Mouse (Mus musculus): ENCODE measurements around the gene Osgep. TPM values are rescaled to one million over a fixed set of nuclear protein-coding genes. Genes with fewer than 3 reads are reported as not detected.

The Osgep gene
- polyA plus RNA-seq, 1 experiment from 2014 or later = 190 TPM

DNA sequence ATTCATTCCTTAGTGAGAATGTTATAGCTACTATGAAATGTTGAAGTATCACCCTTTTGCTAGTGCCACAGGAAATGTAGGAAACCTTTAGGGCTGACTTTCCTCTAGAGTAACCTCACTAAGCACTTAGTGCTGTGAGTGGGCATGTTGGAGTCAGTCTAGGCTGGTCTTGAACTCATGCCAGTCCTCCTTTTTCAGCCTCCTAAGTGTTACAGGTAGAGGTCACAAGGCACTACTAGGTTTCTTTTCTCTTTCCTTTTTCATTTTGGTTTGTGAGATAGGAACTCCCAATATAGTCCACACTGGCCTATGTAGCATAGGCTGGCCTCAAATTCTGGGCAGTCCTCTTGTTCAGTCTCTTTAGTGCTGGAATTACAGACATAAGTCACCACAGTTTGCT is 29.3 kb downstream of the Osgep start:
- Histone ChIP-seq H3K36me3 (replicated peaks) (no peaks in the 10 kb centered on the region), H3K27me3 (ENCODE audit: poor library complexity, severe bottlenecking) (peaks cover 33% of the 10 kb centered on the region), H3K27ac (no peak overlapping the region), H3K4me3 (no peak overlapping the region), H3K4me1 (peaks cover 18% of the 10 kb centered on the region), H3K9me3 (no peaks in the 10 kb centered on the region)
- DNase-seq (ENCODE audit: extremely low spot score, low spot score) = no peak

DNA sequence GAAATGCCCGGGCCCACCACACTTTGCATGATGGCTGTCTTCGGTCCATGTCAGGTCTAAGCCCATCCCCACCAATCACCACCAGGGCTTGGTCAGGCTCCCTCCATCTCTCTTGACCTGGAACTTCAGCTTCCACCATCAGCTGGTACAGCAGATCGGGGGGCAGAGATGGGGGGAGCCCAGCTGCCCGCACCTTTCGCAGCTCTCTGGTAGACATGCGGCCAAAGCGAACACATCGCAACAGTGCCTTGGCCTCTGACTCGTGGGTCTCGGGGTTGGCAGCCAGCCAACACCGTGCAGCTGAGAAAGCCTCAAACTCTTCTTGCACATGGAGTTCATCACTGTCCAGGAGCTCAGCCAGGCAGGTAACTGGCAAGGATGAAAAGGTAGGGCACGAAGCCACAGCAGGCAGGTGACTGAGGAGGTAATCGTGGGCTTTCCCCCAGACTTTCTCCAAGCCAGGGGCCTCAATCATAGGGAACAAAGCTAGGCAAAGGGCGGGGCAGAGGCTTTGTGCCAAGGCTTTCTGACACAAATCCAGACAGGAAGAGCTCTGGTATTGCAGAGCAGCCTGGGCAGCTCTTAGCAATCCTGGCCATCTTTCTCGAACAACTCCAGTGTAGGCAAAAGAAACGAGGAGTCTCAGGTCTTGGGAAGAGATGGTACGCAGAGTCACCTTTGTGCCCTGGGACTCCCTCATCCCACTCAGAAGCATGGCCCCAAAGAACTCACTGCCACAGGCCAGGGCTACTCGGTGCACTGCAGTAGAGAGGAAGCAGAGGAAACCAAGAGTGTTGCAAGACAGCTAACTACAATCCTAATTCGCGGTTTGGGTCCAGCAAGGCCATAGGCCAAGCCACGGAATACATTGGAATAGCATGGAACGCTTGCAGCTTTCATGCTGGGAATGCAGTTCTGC is 31.9 kb downstream of the Osgep start:
- Histone ChIP-seq H3K4me3 (no peak overlapping the region), H3K27ac (no peak overlapping the region), H3K27me3 (ENCODE audit: poor library complexity, severe bottlenecking) (peaks cover 29% of the 10 kb centered on the region), H3K9me3 (no peaks in the 10 kb centered on the region), H3K36me3 (replicated peaks) (no peaks in the 10 kb centered on the region), H3K4me1 (peaks cover 18% of the 10 kb centered on the region)
- 89% methylated on average over 22 of the region's 22 CpGs for WGBS
- DNase-seq (ENCODE audit: extremely low spot score, low spot score) = no peak

DNA sequence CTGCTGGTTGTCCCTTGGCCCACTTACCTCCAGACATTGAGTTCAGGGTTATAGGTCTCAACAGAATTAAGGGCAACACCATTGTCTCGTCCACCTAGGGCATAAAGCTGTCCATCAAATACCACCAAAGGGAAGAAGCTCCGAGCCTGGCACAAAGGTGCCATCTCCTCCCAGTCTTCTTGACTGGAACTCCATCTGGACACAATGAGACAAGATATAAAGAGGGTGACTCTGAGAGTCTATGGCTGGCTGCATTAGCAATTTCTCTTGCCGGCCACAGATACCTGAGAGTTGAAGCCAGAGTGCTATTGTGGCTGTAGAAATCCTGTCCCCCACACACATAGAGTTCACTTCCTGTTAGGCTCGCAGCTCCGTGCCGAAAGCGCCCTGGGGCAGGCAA is 32.6 kb downstream of the Osgep start:
- WGBS = 86% methylated on average over 7 of the region's 7 CpGs
- Histone ChIP-seq H3K9me3 (no peaks in the 10 kb centered on the region), H3K4me1 (peaks cover 14% of the 10 kb centered on the region), H3K4me3 (no peak overlapping the region), H3K27me3 (ENCODE audit: poor library complexity, severe bottlenecking) (peaks cover 22% of the 10 kb centered on the region), H3K27ac (no peak overlapping the region), H3K36me3 (replicated peaks) (no peaks in the 10 kb centered on the region)
- DNase-seq (ENCODE audit: extremely low spot score, low spot score) = no peak

DNA sequence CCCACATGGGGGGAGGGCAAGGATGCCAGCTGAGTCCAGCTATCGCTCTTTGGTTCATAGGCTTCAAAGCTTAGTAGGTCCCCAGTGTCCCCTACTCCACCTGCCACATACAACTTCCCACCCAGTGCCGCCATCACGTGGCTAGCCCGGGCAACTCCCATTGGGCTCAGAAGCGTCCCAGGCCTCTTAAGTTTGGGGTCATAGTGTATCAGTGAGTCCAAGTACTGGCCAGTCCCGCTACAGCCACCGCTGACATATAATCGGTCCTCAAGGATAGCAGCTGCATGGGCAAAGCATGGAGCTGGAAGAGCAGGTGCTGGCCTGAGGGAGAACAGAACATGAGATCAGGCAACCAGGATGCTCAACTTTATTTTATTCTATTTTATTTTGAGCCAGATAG is 33.1 kb downstream of the Osgep start:
- 95% methylated on average over 8 of the region's 8 CpGs for WGBS

DNA sequence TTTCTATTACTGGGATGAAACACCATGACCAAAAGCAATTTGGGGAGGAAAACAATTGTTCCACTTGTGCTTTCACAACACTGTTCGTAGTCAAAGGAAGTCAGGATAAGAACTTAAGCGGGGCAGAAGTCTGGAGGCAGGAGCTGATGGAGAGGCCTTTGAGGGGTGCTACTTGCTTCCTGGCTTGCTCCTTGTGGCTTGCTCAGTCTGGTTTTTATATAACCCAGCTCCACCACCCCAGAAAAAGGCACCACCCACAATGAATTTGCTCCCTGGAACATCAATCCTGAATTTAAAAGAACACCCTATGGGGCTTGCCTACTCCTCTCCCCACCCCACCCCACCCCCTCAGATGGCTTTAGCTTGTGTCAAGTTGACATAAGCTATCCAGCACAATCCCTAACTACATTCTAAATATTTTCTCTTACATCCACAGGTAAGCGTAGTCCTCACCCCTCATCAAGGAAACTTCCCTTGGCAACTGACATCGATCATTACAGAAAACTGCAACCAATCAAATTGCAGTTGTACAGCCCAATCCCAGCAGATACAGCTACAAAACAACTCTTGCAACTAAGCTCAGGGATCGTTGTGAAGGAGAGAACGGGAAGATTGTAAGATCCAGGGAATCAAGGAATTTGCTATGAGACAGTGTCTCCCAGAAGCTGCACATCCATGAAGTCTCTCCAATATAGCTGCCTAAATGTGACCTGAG is 48.3 kb downstream of the Osgep start:
- DNase-seq (ENCODE audit: extremely low spot score, low spot score) = no peak
- no peaks in the 10 kb centered on the region for H3K4me1 ChIP-seq
- no peaks in the 10 kb centered on the region for H3K9me3 ChIP-seq
- H3K27me3 ChIP-seq (ENCODE audit: poor library complexity, severe bottlenecking) = no peaks in the 10 kb centered on the region
- H3K27ac ChIP-seq = no peak overlapping the region
- WGBS = 86% methylated on average over 6 of the region's 6 CpGs
- H3K4me3 ChIP-seq = no peak overlapping the region
- no peaks in the 10 kb centered on the region for H3K36me3 ChIP-seq (replicated peaks)

More for the DNA sequence above, 33.1 kb downstream of the Osgep start:
- Histone ChIP-seq H3K27ac (no peak overlapping the region), H3K36me3 (replicated peaks) (no peaks in the 10 kb centered on the region), H3K9me3 (no peaks in the 10 kb centered on the region), H3K4me1 (peaks cover 9% of the 10 kb centered on the region), H3K27me3 (ENCODE audit: poor library complexity, severe bottlenecking) (peaks cover 17% of the 10 kb centered on the region), H3K4me3 (no peak overlapping the region)
- no peak for DNase-seq (ENCODE audit: extremely low spot score, low spot score)

DNA sequence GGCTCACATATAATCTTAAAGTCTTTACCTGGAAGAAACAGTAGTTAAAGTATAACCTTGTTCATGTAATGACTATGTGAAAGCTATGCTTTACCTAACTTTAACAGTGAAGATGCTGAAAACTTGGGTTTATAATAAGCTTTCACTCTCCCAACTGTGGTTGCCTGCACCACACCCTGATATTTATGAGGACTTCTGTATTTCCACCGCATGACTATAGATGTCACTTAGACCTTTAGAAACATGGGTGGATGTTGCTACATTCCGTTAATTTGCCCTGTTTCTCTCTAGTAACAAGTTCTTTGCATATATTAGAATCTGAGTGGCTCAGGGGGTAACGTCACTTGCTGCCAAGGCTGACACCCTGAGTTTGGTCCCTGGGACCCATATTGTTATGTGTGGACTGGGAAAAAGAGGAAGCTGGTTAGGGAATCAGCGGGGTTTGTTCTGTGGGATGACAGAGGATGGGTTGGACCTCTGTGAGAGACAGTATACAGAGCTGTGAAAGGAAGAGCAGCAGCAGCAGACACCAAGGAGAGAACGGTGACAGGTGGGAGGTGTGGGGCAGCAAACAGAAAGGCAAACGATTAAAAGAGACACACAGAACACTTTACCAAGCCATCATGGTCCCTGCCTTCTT is 49.0 kb downstream of the Osgep start:
- Histone ChIP-seq H3K4me1 (peaks cover 3% of the 10 kb centered on the region), H3K27ac (no peak overlapping the region), H3K4me3 (no peak overlapping the region), H3K27me3 (ENCODE audit: poor library complexity, severe bottlenecking) (no peaks in the 10 kb centered on the region), H3K9me3 (no peaks in the 10 kb centered on the region), H3K36me3 (replicated peaks) (no peaks in the 10 kb centered on the region)
- 91% methylated on average over 6 of the region's 6 CpGs for whole genome bisulfite sequencing
- DNase-seq (ENCODE audit: extremely low spot score, low spot score) = no peak

DNA sequence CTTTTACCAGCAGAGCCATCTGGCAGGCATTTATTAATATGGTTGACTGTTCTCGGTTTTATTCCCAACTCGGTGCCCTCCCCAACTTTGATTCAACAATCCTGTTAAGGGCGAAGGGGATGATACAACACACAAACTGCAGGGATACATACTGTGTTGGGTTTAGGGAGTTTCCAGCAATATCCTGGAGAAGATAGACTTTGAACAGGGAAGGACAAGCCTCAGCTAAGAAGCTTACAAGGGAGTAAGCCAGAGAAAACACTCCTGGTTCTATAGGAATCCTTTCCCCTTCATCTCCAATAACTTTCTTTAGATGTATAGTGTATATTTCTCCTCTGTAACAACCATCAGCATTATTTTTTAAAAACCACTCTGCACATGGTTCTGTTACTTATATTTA is 49.5 kb downstream of the Osgep start:
- no peak for DNase-seq (ENCODE audit: extremely low spot score, low spot score)
- Histone ChIP-seq H3K27me3 (ENCODE audit: poor library complexity, severe bottlenecking) (no peaks in the 10 kb centered on the region), H3K27ac (no peak overlapping the region), H3K36me3 (replicated peaks) (no peaks in the 10 kb centered on the region), H3K4me3 (no peak overlapping the region), H3K9me3 (no peaks in the 10 kb centered on the region), H3K4me1 (peaks cover 9% of the 10 kb centered on the region)
- WGBS = 90% methylated on average over 3 of the region's 3 CpGs

DNA sequence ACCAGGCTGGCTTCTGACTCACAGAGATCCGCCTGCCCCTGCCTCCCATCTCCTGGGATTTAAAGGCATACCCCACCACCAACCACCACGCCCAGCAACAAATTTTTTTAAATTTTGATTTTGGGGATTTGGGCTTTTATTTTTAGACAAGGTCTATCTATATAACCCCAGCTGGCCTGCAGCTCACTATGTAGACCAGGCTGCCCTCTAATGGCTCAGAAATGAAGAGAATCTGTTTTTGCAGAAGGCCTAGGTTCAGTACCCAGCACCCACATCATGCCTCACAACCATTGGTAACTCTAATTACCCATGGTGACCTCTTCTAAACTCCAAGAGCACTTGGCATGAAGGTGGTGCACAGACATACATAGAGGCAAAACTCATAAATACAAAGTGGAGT is 53.4 kb downstream of the Osgep start:
- H3K4me1 ChIP-seq = peaks cover 13% of the 10 kb centered on the region
- H3K27me3 ChIP-seq (ENCODE audit: poor library complexity, severe bottlenecking) = no peaks in the 10 kb centered on the region
- WGBS = 89% methylated on average over 2 of the region's 2 CpGs
- H3K9me3 ChIP-seq = no peaks in the 10 kb centered on the region
- H3K36me3 ChIP-seq (replicated peaks) = no peaks in the 10 kb centered on the region
- no peak overlapping the region for H3K4me3 ChIP-seq
- no peak overlapping the region for H3K27ac ChIP-seq
- no peak for DNase-seq (ENCODE audit: extremely low spot score, low spot score)

DNA sequence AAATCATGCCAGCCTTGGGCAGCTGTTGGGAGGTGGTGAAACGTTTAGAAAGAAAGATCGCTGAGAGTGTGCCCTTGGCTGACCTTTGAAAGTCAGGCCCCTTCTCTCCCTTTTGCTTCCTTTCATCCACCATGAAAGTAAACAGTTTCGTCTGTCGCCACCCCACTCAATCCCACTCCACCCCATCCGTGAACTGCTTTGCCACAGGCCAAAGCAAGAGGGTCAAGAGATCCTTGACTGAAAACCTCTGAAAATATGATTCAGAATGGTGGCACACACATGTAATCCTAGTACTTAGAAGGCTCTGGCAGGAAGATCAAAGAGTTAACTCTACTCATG is 53.9 kb downstream of the Osgep start:
- Histone ChIP-seq H3K36me3 (replicated peaks) (no peaks in the 10 kb centered on the region), H3K4me1 (peaks cover 13% of the 10 kb centered on the region), H3K27me3 (ENCODE audit: poor library complexity, severe bottlenecking) (no peaks in the 10 kb centered on the region), H3K4me3 (peak overlapping the region; percentile 67), H3K9me3 (no peaks in the 10 kb centered on the region), H3K27ac (peak overlapping the region; percentile 87)
- 39% methylated on average over 5 of the region's 5 CpGs for whole genome bisulfite sequencing
- no peak for DNase-seq (ENCODE audit: extremely low spot score, low spot score)

DNA sequence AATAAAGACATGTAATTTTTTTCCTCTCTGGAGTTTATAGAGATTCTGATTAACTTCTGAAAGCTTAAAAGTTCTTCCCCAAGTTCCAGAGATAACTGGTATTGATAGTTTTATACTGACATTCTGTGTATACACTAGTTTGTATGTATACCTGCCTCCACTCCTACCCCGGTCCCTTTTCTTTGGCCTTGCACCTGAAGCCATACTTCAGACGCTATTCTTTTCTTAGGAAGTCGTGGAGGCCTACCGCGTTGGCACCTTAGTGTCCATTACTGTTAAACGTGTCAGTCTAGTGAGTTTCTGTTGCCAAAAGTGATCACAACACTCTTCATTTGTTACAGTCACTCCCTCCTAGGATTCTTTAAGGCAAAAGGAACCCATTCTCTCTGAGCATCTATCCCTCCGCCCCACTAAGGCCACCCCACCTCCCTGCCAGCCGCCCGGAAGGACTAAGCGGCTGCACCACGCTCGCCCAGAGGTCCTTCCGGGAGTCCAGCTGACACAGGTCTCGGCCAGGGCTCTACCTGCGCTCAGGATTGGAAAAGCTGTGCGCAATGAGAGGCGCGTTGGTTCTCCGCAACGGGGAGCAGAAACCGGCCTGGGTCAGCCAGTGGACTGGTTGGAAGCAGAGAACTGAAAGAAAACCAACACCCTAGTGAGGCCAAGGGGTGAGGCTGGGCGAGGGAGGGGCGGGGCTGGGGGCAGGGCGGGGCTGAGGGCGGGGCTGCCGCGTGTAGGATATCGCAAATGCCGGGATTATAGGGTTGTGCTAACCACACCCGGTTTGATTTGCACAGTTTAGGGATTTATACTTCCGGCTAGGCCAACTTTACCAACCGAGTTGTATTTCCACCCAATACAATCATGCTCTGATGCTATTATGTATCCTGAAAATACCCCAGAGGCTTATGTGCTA is 54.5 kb downstream of the Osgep start, which contains the start of gene Tep1:
Gene Tep1 (minus strand): TSS at position 672 of the 916 bp plus-strand sequence.
- no peaks in the 10 kb centered on the region for H3K9me3 ChIP-seq
- H3K27ac ChIP-seq = peak within 1 kb of the TSS; percentile 87
- DNase-seq (ENCODE audit: extremely low spot score, low spot score) = peak; percentile 75
- peaks cover 13% of the 10 kb centered on the region for H3K4me1 ChIP-seq
- H3K4me3 ChIP-seq = peak within 1 kb of the TSS; percentile 67
- no peaks in the 10 kb centered on the region for H3K36me3 ChIP-seq (replicated peaks)
- 7% methylated on average over 32 of the region's 32 CpGs for WGBS
- H3K27me3 ChIP-seq (ENCODE audit: poor library complexity, severe bottlenecking) = no peaks in the 10 kb centered on the region

DNA sequence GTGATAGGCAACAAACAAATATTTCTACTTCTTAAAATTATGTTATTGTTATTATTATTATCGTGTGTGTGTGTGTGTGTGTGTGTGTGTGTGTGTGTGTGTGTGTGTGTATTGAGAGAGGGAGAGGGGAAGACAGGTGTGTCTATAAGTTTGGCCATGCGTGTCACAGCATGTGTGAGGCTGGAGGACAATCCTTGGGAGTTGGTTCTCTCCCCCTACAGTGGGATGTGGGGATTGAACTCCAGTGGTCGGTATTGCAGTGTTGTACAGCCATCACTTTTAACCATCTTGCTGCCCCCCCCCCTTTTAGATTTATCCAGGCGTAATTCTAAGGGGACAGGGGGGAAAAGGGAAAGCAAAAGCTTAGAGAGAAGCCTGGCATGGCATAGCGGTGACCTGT is 56.0 kb downstream of the Osgep start:
- no peak for DNase-seq (ENCODE audit: extremely low spot score, low spot score)
- H3K27me3 ChIP-seq (ENCODE audit: poor library complexity, severe bottlenecking) = no peaks in the 10 kb centered on the region
- H3K9me3 ChIP-seq = no peaks in the 10 kb centered on the region
- no peak overlapping the region for H3K27ac ChIP-seq
- no peak overlapping the region for H3K4me3 ChIP-seq
- peaks cover 13% of the 10 kb centered on the region for H3K4me1 ChIP-seq
- 84% methylated on average over 5 of the region's 5 CpGs for WGBS
- no peaks in the 10 kb centered on the region for H3K36me3 ChIP-seq (replicated peaks)

DNA sequence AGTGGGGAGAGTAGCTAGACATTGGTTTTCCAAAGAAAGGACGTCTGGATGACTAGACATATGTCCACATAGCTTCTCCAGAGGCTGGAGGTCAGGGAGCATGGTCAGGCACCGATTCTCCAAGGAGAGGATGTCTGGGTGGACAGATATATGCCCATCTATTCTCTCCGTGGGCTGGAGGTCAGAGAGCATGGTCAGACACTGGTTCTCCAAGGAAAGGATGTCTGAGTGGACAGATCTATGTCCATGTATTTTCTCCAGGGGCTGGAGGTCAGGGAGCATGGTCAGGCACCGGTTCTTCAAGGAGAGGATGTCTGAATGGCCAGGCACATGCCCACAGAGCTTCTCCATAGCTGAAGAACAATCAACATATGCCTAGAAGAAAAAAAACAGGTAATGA is 56.5 kb downstream of the Osgep start:
- no peak overlapping the region for H3K27ac ChIP-seq
- H3K36me3 ChIP-seq (replicated peaks) = no peaks in the 10 kb centered on the region
- H3K9me3 ChIP-seq = no peaks in the 10 kb centered on the region
- WGBS = 72% methylated on average over 4 of the region's 4 CpGs
- no peak overlapping the region for H3K4me3 ChIP-seq
- DNase-seq (ENCODE audit: extremely low spot score, low spot score) = no peak
- H3K27me3 ChIP-seq (ENCODE audit: poor library complexity, severe bottlenecking) = no peaks in the 10 kb centered on the region
- H3K4me1 ChIP-seq = peaks cover 13% of the 10 kb centered on the region

All from forebrain, embryonic 10.5 days (tissue).